Mouse (Mus musculus) heart, postnatal 0 days (tissue): ENCODE results near the gene Cpsf2. TPM values are rescaled to one million over a fixed set of nuclear protein-coding genes. Genes with fewer than 3 reads are reported as not detected.
A peak's percentile ranks its signal among the peaks of the same experiment; 100 is the strongest.

Experiments used
- ATAC-seq: fragments of 200-750 bp; cut with Nextera tagmentation; 2 replicates; pipeline ENCODE4 v1.8.0; 2017; ENCODE audit warnings: low read depth, moderate number of reproducible peaks, moderate library complexity; ENCODE audit not compliant: insufficient read depth
- DNase-seq: peaks from one replicate; pipeline ENCODE4 v3.0.0-alpha.2; 2016; ENCODE audit warnings: low spot score
- H3K27ac ChIP-seq: fragments of 300-500 bp; sonication (generic); 2 replicates; pipeline ENCODE4 v1.5.1; 2014; ENCODE audit warnings: low read depth, mild to moderate bottlenecking
- H3K27me3 ChIP-seq: fragments of 300-500 bp; sonication (generic); 2 replicates; pipeline ENCODE4 v1.6.1; 2014; ENCODE audit warnings: low read length, mixed read lengths; ENCODE audit not compliant: control insufficient read depth, insufficient read depth
- H3K36me3 ChIP-seq: fragments of 300-500 bp; sonication (generic); replicated peaks from 2 replicates; pipeline ENCODE4 v1.6.1; 2014; ENCODE audit warnings: low read length, mixed read lengths; ENCODE audit not compliant: control insufficient read depth, insufficient read depth
- H3K4me1 ChIP-seq: fragments of 300-500 bp; sonication (generic); 2 replicates; pipeline ENCODE4 v1.6.1; 2014; ENCODE audit warnings: antibody characterized with exemption; ENCODE audit not compliant: control insufficient read depth, insufficient read depth
- H3K4me2 ChIP-seq: fragments of 300-500 bp; sonication (generic); 2 replicates; pipeline ENCODE4 v1.6.1; 2014; ENCODE audit warnings: low read depth, mild to moderate bottlenecking, low read length, moderate library complexity
- H3K4me3 ChIP-seq: fragments of 300-500 bp; sonication (generic); 2 replicates; pipeline ENCODE4 v1.5.1; 2014; ENCODE audit warnings: low read depth, low read length
- H3K9ac ChIP-seq: fragments of 300-500 bp; sonication (generic); replicated peaks from 2 replicates; pipeline ENCODE4 v1.6.1; 2014; ENCODE audit warnings: low read depth, low read length, mixed read lengths
- H3K9me3 ChIP-seq: fragments of 300-500 bp; sonication (generic); replicated peaks from 2 replicates; pipeline ENCODE4 v1.6.1; 2016; ENCODE audit warnings: low read length; ENCODE audit not compliant: control insufficient read depth
- CTCF ChIP-seq: IDR thresholded peaks from 2 replicates; pipeline ENCODE4 v1.5.1; 2016; ENCODE audit warnings: antibody characterized with exemption, control low read depth, low read depth
- EP300 ChIP-seq: IDR thresholded peaks from 2 replicates; pipeline ENCODE4 v1.6.1; 2016; ENCODE audit warnings: antibody characterized with exemption, low read depth
- WGBS: fragments of 180-500 bp; shearing (Covaris S2); extraction: QIAGEN DNeasy Blood & Tissue Kit; methylation state at CpG from one replicate; pipeline ENCODE4 v1.1.7; 2014; 5-methylcytosine and 5-hydroxymethylcytosine counted together
- polyA plus RNA-seq: library from polyadenylated mRNA; unstranded; fragments of >200 nt; fragmentation: Nextera tagmentation; extraction: Ambion mirVana; gene quantifications from 2 replicates; pipeline ENCODE4 v1.2.1, GENCODE M21; 2015
- total RNA-seq: library from RNA; depleted of rRNA; stranded (reverse); fragments of >200 nt; gene quantifications from 2 replicates; pipeline ENCODE4 v1.2.3, GENCODE M21; 2014; ENCODE audit warnings: low replicate concordance

The Cpsf2 gene
- total and polyA plus RNA-seq, 2 experiments from 2014 or later: 12.2 to 15.3 TPM

DNA sequence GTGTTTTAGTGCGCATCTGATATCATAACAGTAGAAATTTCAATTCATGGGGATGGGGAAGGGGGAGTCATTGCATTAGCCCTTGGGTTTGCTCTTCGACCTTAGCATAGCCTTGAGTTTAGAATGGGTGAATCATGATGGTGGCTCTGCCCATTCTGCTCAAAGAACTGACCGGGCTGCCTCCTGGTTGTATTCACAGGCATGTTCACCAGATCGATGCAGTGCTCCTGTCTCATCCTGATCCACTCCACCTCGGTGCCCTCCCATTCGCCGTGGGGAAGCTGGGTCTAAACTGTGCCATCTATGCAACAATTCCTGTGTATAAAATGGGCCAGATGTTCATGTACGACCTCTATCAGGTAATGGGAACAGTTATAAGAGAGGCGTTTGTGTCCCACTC is 7.2 kb downstream of the Cpsf2 start:
- no peak overlapping the region for H3K4me2 ChIP-seq
- H3K27me3 ChIP-seq: no peaks in the 10 kb centered on the region
- no peak overlapping the region for H3K27ac ChIP-seq
- peaks cover 6% of the 10 kb centered on the region; the same call in 1 of the 2 replicates for H3K4me1 ChIP-seq
- no peak for ATAC-seq
- no peak overlapping the region for H3K4me3 ChIP-seq
- peaks cover 47% of the 10 kb centered on the region for H3K36me3 ChIP-seq
- DNase-seq: no peak
- H3K9me3 ChIP-seq: no peaks in the 10 kb centered on the region
- 88% methylated on average over 9 of the region's 9 CpGs for WGBS
- no peak for TF ChIP-seq EP300
- TF ChIP-seq CTCF: no peak
- no peak overlapping the region for H3K9ac ChIP-seq

DNA sequence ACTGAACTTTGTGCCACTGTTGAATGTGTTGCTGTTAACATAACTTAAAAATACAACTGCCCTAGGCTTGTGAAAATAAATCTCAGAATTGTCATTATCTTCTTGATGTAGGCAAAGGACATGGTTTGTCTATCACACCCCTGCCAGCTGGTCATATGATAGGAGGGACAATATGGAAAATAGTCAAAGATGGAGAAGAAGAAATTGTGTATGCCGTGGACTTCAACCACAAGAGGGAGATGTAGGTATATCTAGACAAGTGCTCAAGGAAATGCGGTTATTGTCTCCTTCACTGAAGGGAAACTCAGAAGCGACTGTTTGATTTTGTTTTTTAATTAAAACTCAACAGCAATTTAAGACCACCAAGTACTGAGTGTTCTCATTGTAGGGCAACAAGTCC is 9.3 kb downstream of the Cpsf2 start:
- Histone ChIP-seq H3K27ac (no peak overlapping the region), H3K4me3 (no peak overlapping the region), H3K4me1 (peaks cover 4% of the 10 kb centered on the region; the same call in 1 of the 2 replicates), H3K36me3 (peaks cover 67% of the 10 kb centered on the region), H3K9ac (no peak overlapping the region), H3K27me3 (no peaks in the 10 kb centered on the region), H3K4me2 (no peak overlapping the region), H3K9me3 (no peaks in the 10 kb centered on the region)
- TF ChIP-seq EP300 (no peak), CTCF (peak; percentile 66)
- ATAC-seq (no peak), DNase-seq (peak; percentile 51)
- 44% methylated on average over 3 of the region's 3 CpGs for WGBS

DNA sequence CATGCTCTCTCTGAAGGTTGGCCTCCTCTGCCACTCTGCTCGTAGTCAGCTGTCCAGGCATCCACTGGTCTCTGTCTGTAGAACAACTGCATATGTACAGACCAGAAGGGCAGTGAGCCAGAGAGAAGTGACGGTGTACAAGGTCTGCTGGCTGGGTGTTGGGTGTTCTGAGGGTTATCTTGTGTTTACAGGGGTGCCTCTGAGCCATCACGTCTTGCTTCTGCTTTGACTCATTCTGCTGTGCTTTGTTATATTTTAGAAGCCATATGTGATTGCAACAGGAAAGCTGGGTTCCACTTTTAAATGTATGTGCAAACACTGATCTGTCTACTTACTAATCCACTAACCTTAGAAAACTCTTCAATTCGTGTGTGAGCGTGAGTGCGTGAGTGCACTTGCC is 11.9 kb downstream of the Cpsf2 start:
- Histone ChIP-seq H3K4me3 (no peak overlapping the region), H3K4me1 (no peaks in the 10 kb centered on the region), H3K27ac (no peak overlapping the region), H3K36me3 (peaks cover 83% of the 10 kb centered on the region), H3K9ac (no peak overlapping the region), H3K9me3 (no peaks in the 10 kb centered on the region), H3K4me2 (no peak overlapping the region), H3K27me3 (no peaks in the 10 kb centered on the region)
- WGBS: 86% methylated on average over 6 of the region's 6 CpGs
- TF ChIP-seq CTCF (no peak), EP300 (no peak)
- no peak for ATAC-seq
- DNase-seq: no peak

DNA sequence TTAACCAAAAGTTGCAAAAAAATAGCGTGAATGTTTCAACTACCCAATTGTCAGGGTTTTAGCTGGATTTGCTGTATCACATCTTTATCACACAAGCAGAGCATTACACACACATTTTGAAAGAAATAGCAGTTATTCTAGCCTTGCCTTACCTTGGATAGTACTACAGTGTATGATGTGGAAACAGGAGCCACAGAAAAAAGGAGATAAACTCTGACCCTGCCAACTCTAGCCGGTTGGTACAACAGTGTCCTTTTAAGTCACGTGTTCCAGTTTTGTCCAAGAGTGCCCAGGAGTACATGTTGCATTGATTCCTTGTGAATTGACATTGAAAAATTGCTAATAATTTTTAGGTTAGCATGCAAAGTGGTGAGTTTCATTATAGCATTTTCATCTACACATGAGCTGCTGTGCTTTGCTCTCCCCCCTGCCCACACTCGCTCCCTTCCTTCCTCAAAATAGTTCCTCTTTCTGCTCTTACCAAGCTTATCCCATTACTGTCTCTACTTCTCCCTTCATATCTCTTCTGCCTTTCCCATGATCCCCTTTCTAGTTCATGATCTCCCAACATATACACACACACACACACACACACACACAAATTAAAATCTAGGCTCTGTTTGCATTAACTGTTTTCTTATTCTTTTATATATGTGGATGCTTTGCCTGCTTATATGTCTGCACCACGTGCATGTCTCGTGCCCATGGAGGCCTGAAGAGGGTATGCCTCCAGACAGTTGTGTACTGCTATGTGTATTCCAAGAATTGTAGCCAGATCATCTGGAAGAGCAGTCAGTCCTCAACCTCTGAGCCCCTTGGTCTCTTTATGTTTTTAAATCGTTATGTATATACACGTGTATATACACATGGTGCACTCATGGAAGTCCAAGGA is 19.0 kb downstream of the Cpsf2 start:
- WGBS: 90% methylated on average over 8 of the region's 8 CpGs
- DNase-seq: no peak

GRCm38 (mm10) chr12:101998929-101999328 is 23.1 kb downstream of the Cpsf2 start:
- Histone ChIP-seq H3K4me3 (no peak overlapping the region), H3K27me3 (no peaks in the 10 kb centered on the region), H3K4me2 (no peak overlapping the region), H3K36me3 (peaks cover 83% of the 10 kb centered on the region), H3K4me1 (no peaks in the 10 kb centered on the region), H3K9me3 (no peaks in the 10 kb centered on the region), H3K27ac (no peak overlapping the region), H3K9ac (no peak overlapping the region)
- ATAC-seq (no peak), DNase-seq (no peak)
- TF ChIP-seq CTCF (no peak), EP300 (no peak)
- WGBS: 82% methylated on average over 5 of the region's 5 CpGs

More for the DNA sequence above, 19.0 kb downstream of the Cpsf2 start:
- H3K9me3 ChIP-seq: no peaks in the 10 kb centered on the region
- no peak overlapping the region for H3K4me3 ChIP-seq
- H3K36me3 ChIP-seq: peaks cover 81% of the 10 kb centered on the region
- TF ChIP-seq EP300: no peak
- no peak for TF ChIP-seq CTCF
- ATAC-seq: no peak
- H3K4me2 ChIP-seq: no peak overlapping the region
- H3K27me3 ChIP-seq: no peaks in the 10 kb centered on the region
- no peak overlapping the region for H3K27ac ChIP-seq
- no peak overlapping the region for H3K9ac ChIP-seq
- no peaks in the 10 kb centered on the region for H3K4me1 ChIP-seq
